21 mouse cellular contexts compared by ENCODE assay signal in genomic region chr8:88260466-88260980, GRCm38 (mm10).
"Had no signal": no experiment of that assay in that cellular context is flagged by ENCODE, and none has a peak within 500 bp of the region (broad histone marks: within the 10 kb centered on the region; RNA-seq: fewer than 3 reads in every experiment).

No protein-coding gene starts in this region.

- H3K4me3 ChIP-seq: kidney, embryonic 15.5 days; left cerebral cortex, adult 2 months; liver, embryonic 12.5 days; liver, embryonic 15.5 days; lung, embryonic 15.5 days; midbrain, embryonic 12.5 days; midbrain, embryonic 15.5 days; neural tube, embryonic 13.5 days; stomach, embryonic 15.5 days had no signal

- H3K27ac ChIP-seq: kidney, embryonic 15.5 days; left cerebral cortex, adult 2 months; liver, embryonic 12.5 days; liver, embryonic 15.5 days; lung, embryonic 15.5 days; macrophage; midbrain, embryonic 12.5 days; midbrain, embryonic 15.5 days; neural tube, embryonic 13.5 days; stomach, embryonic 15.5 days had no signal

- H3K4me1 ChIP-seq: midbrain, embryonic 15.5 days had no signal

- DNase-seq: kidney, adult 8-10 months; kidney, postnatal 10 days; layer of hippocampus, postnatal 36 days; lung, adult 18-20 months; lung, postnatal 10 days; retina, postnatal 1 day; right cerebral cortex, postnatal 25 days; spleen, adult 18-20 months; thymus, adult 2 months; thymus, postnatal 14 days; thymus, postnatal 4 days had no signal

- H3K36me3 ChIP-seq: midbrain, embryonic 15.5 days; stomach, embryonic 15.5 days had no signal

- H3K27me3 ChIP-seq: kidney, embryonic 15.5 days; liver, embryonic 12.5 days; liver, embryonic 15.5 days; lung, embryonic 15.5 days; midbrain, embryonic 12.5 days; midbrain, embryonic 15.5 days; neural tube, embryonic 13.5 days; stomach, embryonic 15.5 days had no signal
